Mouse (Mus musculus) CH12.LX (cell line): ENCODE measurements around the gene Olfr619.

Experiments
- CTCF ChIP-seq, 2 experiments: IDR thresholded peaks in 1 of 2; conservative IDR thresholded peaks in 1 of 2; 2 replicates each; pipeline ENCODE4 v1.5.1; 2011 to 2012; ENCODE audit warnings: low read depth in 2 of 2, low read length in 2 of 2, improper control_type of control experiment in 1 of 2, inconsistent platforms in 1 of 2, mild to moderate bottlenecking in 1 of 2, moderate library complexity in 1 of 2
- PAX5 ChIP-seq: IDR thresholded peaks from 2 replicates; pipeline ENCODE4 v1.6.1; 2012; ENCODE audit warnings: low read length, inconsistent platforms, mixed read lengths
- RCOR1 ChIP-seq: conservative IDR thresholded peaks from 2 replicates; pipeline ENCODE4 v1.6.1; 2012; ENCODE audit warnings: low read depth, mild to moderate bottlenecking, inconsistent platforms, low read length, improper control_type of control experiment
- ZMIZ1 ChIP-seq: IDR thresholded peaks from 2 replicates; pipeline ENCODE4 v1.6.1; 2012; ENCODE audit warnings: low read depth, mild to moderate bottlenecking, inconsistent platforms, low read length, improper control_type of control experiment

- TF ChIP-seq ZMIZ1 (no peak), CTCF (conservative IDR thresholded peaks at IDR 0.05 in 1 of 2, IDR thresholded peaks at IDR 0.05 in 1 of 2; ENCODE audit: low read depth in 2 of 2, low read length in 2 of 2) (no peak), PAX5 (no peak), RCOR1 (no peak)
Measured at GRCm38 (mm10) chr7:103607425-103607824, 7.0 kb downstream of the Olfr619 start.
